Mouse (Mus musculus): ENCODE measurements around the gene BC067074.
"Not testable (repeated sequence)": the region's sequence is repeated elsewhere in the genome, so short reads cannot be mapped to it uniquely, and the experiment has no call there.

Gene BC067074

GRCm38 (mm10) chr13:113292975-113293706 lies at the start of gene BC067074:
TSS of gene BC067074 (plus strand) at chr13:113293159.
- peak; percentile 55 for DNase-seq

- DNase-seq, result peak; percentile 21
Measured at GRCm38 (mm10) chr13:113245025-113245424, 47.9 kb upstream of the BC067074 start.

- DNase-seq, result not testable (repeated sequence)
Measured at GRCm38 (mm10) chr13:113252580-113252979, 40.4 kb upstream of the BC067074 start.

GRCm38 (mm10) chr13:113256766-113257165 lies 36.2 kb upstream of the BC067074 start:
- no peak for DNase-seq

- no peak for DNase-seq
Measured at GRCm38 (mm10) chr13:113257190-113257589, 35.8 kb upstream of the BC067074 start.

- DNase-seq, result no peak
Measured at GRCm38 (mm10) chr13:113259237-113259636, 33.7 kb upstream of the BC067074 start.

- DNase-seq, result no peak
Measured at GRCm38 (mm10) chr13:113262822-113263221, 30.1 kb upstream of the BC067074 start.

GRCm38 (mm10) chr13:113265257-113265656 lies 27.7 kb upstream of the BC067074 start:
- peak; percentile 52 for DNase-seq

GRCm38 (mm10) chr13:113266495-113266951 lies 26.4 kb upstream of the BC067074 start:
- peak; percentile 72 for DNase-seq

GRCm38 (mm10) chr13:113267204-113267603 lies 25.8 kb upstream of the BC067074 start:
- no peak for DNase-seq

GRCm38 (mm10) chr13:113269777-113270776 lies 22.9 kb upstream of the BC067074 start:
- peak; percentile 82 for DNase-seq

- no peak for DNase-seq
Measured at GRCm38 (mm10) chr13:113271189-113271588, 21.8 kb upstream of the BC067074 start.

- no peak for DNase-seq
Measured at GRCm38 (mm10) chr13:113287141-113287540, 5.8 kb upstream of the BC067074 start.

GRCm38 (mm10) chr13:113288210-113289197 lies 4.5 kb upstream of the BC067074 start:
- no peak for DNase-seq

- DNase-seq, result no peak
Measured at GRCm38 (mm10) chr13:113289760-113290159, 3.2 kb upstream of the BC067074 start.

GRCm38 (mm10) chr13:113292001-113292400 lies 958 bp upstream of the BC067074 start:
- DNase-seq, result no peak

- no peak for DNase-seq
Measured at GRCm38 (mm10) chr13:113293707-113294432, 911 bp downstream of the BC067074 start.

GRCm38 (mm10) chr13:113295817-113296485 lies 3.0 kb downstream of the BC067074 start:
- DNase-seq, result peak; percentile 29

- no peak for DNase-seq
Measured at GRCm38 (mm10) chr13:113306581-113306980, 13.6 kb downstream of the BC067074 start.

- DNase-seq, result no peak
Measured at GRCm38 (mm10) chr13:113319588-113319987, 26.6 kb downstream of the BC067074 start.

GRCm38 (mm10) chr13:113321972-113322371 lies 29.0 kb downstream of the BC067074 start:
- peak; percentile 59 for DNase-seq

Data from kidney, postnatal 14 days (tissue).